Mouse (Mus musculus) intestine, postnatal 0 days (tissue): ENCODE data around the gene Gm11172. TPM values are rescaled to one million over a fixed set of nuclear protein-coding genes. Genes with fewer than 3 reads are reported as not detected.

ENCODE experiments used
- ATAC-seq: fragments of 200-750 bp; cut with Nextera tagmentation; 2 replicates; pipeline ENCODE4 v1.8.0; 2017; ENCODE audit warnings: mild to moderate bottlenecking, moderate TSS enrichment, moderate library complexity
- H3K27ac ChIP-seq: fragments of 300-500 bp; sonication (generic); 2 replicates; pipeline ENCODE4 v1.5.1; 2014; ENCODE audit warnings: mild to moderate bottlenecking, low read depth, low read length, moderate library complexity
- H3K27me3 ChIP-seq: fragments of 300-500 bp; sonication (generic); replicated peaks from 2 replicates; pipeline ENCODE4 v1.6.1; 2014; ENCODE audit warnings: low read length, mixed read lengths; ENCODE audit not compliant: control insufficient read depth, insufficient read depth
- H3K36me3 ChIP-seq: fragments of 300-500 bp; sonication (generic); 2 replicates; pipeline ENCODE4 v1.6.1; 2014; ENCODE audit warnings: mild to moderate bottlenecking, moderate library complexity; ENCODE audit not compliant: control insufficient read depth, insufficient read depth
- H3K4me1 ChIP-seq: fragments of 300-500 bp; sonication (generic); replicated peaks from 2 replicates; pipeline ENCODE4 v1.6.1; 2014; ENCODE audit warnings: antibody characterized with exemption, low read length, mixed read lengths; ENCODE audit not compliant: control insufficient read depth, insufficient read depth
- H3K4me2 ChIP-seq: fragments of 300-500 bp; sonication (generic); replicated peaks from 2 replicates; pipeline ENCODE4 v1.6.1; 2014; ENCODE audit warnings: low read depth, mild to moderate bottlenecking, moderate library complexity
- H3K4me3 ChIP-seq: fragments of 300-500 bp; sonication (generic); 2 replicates; pipeline ENCODE4 v1.5.1; 2014; ENCODE audit warnings: low read depth, low read length
- H3K9ac ChIP-seq: fragments of 300-500 bp; sonication (generic); 2 replicates; pipeline ENCODE4 v1.6.1; 2014; ENCODE audit warnings: mild to moderate bottlenecking, low read depth, low read length
- H3K9me3 ChIP-seq: fragments of 300-500 bp; sonication (generic); 2 replicates; pipeline ENCODE4 v1.6.1; 2016; ENCODE audit warnings: mixed run types; ENCODE audit not compliant: control insufficient read depth
- CTCF ChIP-seq: sonication (generic); IDR thresholded peaks from 2 replicates; pipeline ENCODE4 v1.5.1; 2016; ENCODE audit warnings: low read depth, mild to moderate bottlenecking, control low read depth, antibody characterized with exemption, moderate library complexity
- WGBS: fragments of 180-500 bp; shearing (Covaris S2); extraction: QIAGEN DNeasy Blood & Tissue Kit; methylation state at CpG from one replicate; pipeline ENCODE4 v1.1.7; 2014; 5-methylcytosine and 5-hydroxymethylcytosine counted together
- polyA plus RNA-seq: library from polyadenylated mRNA; unstranded; fragments of >200 nt; fragmentation: Nextera tagmentation; extraction: Ambion mirVana; gene quantifications from 2 replicates; pipeline ENCODE4 v1.2.1, GENCODE M21; 2015

The Gm11172 gene
- polyA plus RNA-seq, 1 experiment from 2014 or later, result not detected

DNA sequence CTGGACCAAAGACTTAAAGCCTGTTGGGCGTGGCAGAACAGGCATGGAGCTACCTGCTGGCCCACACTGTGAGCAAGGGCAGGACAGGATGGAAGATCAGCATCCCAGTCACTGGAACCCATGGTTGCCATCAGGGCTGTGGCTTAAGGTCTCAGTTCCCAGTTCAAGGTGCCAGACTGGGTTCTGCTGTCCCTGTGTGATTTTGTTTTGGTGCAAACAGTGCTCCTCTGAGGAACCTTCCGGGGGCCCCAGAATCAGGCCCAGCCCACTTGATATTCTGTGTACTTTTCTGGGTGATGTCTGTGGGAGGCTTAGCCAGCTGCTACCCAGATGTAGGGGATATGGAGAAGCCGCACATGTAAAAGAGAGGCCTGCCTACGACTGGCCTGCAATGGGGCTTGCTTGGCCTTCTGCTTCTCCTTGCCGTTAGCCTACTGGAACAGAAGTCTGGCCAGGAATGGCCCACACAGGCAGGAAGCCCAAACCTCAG lies 32.0 kb upstream of the Gm11172 start:
- no peak for TF ChIP-seq CTCF
- H3K9ac ChIP-seq, result no peak overlapping the region
- H3K9me3 ChIP-seq, result no peaks in the 10 kb centered on the region
- no peak overlapping the region for H3K27ac ChIP-seq
- no peaks in the 10 kb centered on the region for H3K27me3 ChIP-seq
- H3K4me3 ChIP-seq, result no peak overlapping the region
- no peak for ATAC-seq
- no peaks in the 10 kb centered on the region for H3K36me3 ChIP-seq
- H3K4me1 ChIP-seq, result 0 out of 2 replicates have a peak, but pooled peaks cover 8% of the 10 kb centered on the region
- no peak overlapping the region for H3K4me2 ChIP-seq
- 78% methylated on average over 5 of the region's 5 CpGs for WGBS

DNA sequence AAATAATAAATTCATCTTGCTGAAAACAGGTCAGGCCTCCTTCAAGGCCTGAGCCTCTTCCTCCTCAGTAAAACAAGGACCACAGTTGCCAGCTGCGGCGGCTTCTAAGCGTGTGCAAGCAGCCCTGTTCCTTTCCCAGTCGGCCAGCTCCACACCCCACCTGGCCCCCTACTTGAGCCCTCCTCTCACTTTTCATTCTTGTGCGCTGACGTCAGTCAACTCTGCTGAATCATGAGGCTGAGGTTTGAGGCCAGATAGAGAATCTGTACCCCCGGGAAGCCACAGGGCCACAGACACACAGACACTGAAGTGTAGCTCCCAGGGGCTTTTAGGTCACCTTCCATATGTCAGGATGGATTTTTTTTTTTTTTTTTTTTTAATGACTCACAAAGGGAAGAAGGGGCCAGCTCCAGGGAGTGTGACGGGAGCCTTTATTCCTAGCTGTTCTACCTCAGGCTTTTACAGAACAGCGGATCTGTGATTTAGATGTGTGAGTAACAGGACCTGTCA lies 30.8 kb upstream of the Gm11172 start:
- TF ChIP-seq CTCF, result no peak
- H3K4me3 ChIP-seq, result no peak overlapping the region
- no peak for ATAC-seq

DNA sequence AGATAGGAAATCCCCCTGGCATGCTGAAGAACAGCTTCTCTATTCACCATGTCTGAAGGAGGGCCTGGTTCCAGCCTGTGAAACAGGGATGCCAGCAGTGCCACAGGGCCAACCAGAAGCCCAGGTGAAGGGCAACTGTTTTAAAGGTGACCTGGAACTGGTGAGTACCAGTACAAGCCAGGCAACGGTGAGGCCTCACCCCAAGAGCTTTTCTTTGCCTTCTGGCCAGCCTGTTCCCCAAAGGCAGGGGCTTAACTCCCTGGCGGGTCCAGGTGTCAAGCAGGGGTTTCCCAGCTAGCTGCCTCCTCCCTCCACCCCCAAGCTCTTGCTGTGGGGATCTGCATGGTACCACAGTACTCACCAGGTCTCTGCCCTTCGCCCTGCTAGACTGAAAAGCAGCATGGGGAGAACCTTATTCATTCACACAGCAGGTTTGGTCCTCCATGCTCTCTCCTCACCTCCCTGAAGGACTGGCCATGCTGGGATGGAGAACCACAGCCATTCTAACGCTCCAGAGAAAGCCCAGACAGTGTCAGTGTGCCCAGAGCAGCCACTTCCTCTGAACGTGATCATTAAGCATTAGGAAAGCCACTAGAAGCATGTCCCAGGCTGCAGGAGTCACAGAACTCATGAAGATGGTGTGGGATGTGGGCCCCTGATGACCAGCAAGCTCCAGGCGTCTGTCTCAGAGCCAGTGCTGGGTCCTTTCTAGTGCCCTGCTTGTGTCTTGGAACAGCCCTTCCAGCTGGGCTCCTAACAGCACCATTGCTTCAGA lies 30.2 kb upstream of the Gm11172 start:
- no peak overlapping the region for H3K27ac ChIP-seq
- no peaks in the 10 kb centered on the region for H3K27me3 ChIP-seq
- 0 out of 2 replicates have a peak, but pooled peaks cover 8% of the 10 kb centered on the region for H3K4me1 ChIP-seq
- H3K9ac ChIP-seq, result peak overlapping the region; percentile 17; the same call in 1 of the 2 replicates
- TF ChIP-seq CTCF, result no peak
- WGBS, result 69% methylated on average over 6 of the region's 6 CpGs
- no peaks in the 10 kb centered on the region for H3K36me3 ChIP-seq
- no peak overlapping the region for H3K4me3 ChIP-seq
- H3K4me2 ChIP-seq, result 0 out of 2 replicates have a peak overlapping the region, but pooled peaks have one; percentile 100
- no peaks in the 10 kb centered on the region for H3K9me3 ChIP-seq
- ATAC-seq, result no peak

More for the DNA sequence above, 30.8 kb upstream of the Gm11172 start:
- H3K4me1 ChIP-seq, result 0 out of 2 replicates have a peak, but pooled peaks cover 8% of the 10 kb centered on the region
- H3K36me3 ChIP-seq, result no peaks in the 10 kb centered on the region
- H3K9ac ChIP-seq, result no peak overlapping the region
- 70% methylated on average over 9 of the region's 9 CpGs for WGBS
- H3K27ac ChIP-seq, result no peak overlapping the region
- H3K9me3 ChIP-seq, result no peaks in the 10 kb centered on the region
- H3K4me2 ChIP-seq, result no peak overlapping the region
- H3K27me3 ChIP-seq, result no peaks in the 10 kb centered on the region

GRCm38 (mm10) chr16:10783152-10783434 lies 29.6 kb upstream of the Gm11172 start:
- no peak overlapping the region for H3K27ac ChIP-seq
- no peaks in the 10 kb centered on the region for H3K36me3 ChIP-seq
- no peaks in the 10 kb centered on the region for H3K27me3 ChIP-seq
- no peak overlapping the region for H3K9ac ChIP-seq
- 0 out of 2 replicates have a peak, but pooled peaks cover 8% of the 10 kb centered on the region for H3K4me1 ChIP-seq
- 0 out of 2 replicates have a peak overlapping the region, but pooled peaks have one; percentile 100 for H3K4me2 ChIP-seq
- H3K4me3 ChIP-seq, result no peak overlapping the region
- WGBS, result 29% methylated on average over 1 of the region's 1 CpGs
- TF ChIP-seq CTCF, result no peak
- no peak for ATAC-seq
- H3K9me3 ChIP-seq, result no peaks in the 10 kb centered on the region

GRCm38 (mm10) chr16:10783451-10783850 lies 29.3 kb upstream of the Gm11172 start:
- Histone ChIP-seq H3K4me2 (peak overlapping the region; percentile 100), H3K9ac (no peak overlapping the region), H3K36me3 (no peaks in the 10 kb centered on the region), H3K27ac (no peak overlapping the region), H3K27me3 (no peaks in the 10 kb centered on the region), H3K9me3 (no peaks in the 10 kb centered on the region), H3K4me1 (0 out of 2 replicates have a peak, but pooled peaks cover 8% of the 10 kb centered on the region), H3K4me3 (no peak overlapping the region; the same call in 1 of the 2 replicates)
- 63% methylated on average over 8 of the region's 8 CpGs for WGBS
- no peak for ATAC-seq
- no peak for TF ChIP-seq CTCF
